Mouse (Mus musculus) layer of hippocampus, adult 18-20 months (tissue): ENCODE results near the gene Gm281. TPM values are rescaled to one million over a fixed set of nuclear protein-coding genes. Genes with fewer than 3 reads are reported as not detected.

Experiments used
- DNase-seq, 2 experiments: peaks; one replicate each; pipeline ENCODE4 v3.0.0; 2022; ENCODE audit warnings: low spot score in 2 of 2
- microRNA-seq, 2 experiments: library from miRNA; unstranded; fragments of <30 nt; microRNA quantifications; one replicate each; pipeline ENCODE4 v1.2.0; 2021
- total RNA-seq, 2 experiments: library from RNA; stranded (reverse); gene quantifications; 2 replicates each; pipeline ENCODE4 v1.2.3; 2021

Gene Gm281
- total RNA-seq, 2 experiments from 2014 or later = not detected

GRCm38 (mm10) chr14:13861416-13861815 lies 52.9 kb downstream of the Gm281 start:
- no peak for DNase-seq

DNA sequence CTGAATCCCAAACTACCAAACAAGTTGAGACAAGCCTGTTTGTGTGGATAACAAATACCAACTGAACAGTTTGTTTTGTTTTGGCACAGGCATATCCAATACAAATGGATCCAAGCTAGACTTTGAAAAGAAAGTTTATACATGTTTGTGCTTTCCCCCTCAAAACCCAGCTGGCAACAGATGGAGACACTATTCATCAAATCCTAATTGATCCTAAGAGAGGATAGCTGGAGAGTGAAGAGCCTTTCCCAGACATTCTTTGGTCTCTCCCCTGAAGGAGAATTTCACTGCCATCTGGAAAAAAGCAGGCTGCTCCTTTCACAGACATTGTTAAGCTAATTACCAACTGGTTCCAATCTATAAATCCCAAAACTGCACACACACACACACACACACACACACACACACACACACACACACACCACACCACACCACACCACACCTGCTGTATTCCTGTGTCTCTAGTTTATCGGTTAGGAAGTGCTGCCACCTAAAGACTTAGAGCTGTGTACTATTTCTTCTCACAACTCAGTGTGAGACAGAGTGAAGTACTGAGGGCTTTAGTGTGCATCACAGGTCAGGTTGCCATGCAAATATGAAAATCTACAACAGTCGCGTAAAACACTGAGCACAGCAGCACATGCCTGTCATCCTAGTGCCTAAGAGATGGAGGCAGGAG lies 101.3 kb downstream of the Gm281 start:
- DNase-seq = peak in 1 of 2 experiments; percentile 12

DNA sequence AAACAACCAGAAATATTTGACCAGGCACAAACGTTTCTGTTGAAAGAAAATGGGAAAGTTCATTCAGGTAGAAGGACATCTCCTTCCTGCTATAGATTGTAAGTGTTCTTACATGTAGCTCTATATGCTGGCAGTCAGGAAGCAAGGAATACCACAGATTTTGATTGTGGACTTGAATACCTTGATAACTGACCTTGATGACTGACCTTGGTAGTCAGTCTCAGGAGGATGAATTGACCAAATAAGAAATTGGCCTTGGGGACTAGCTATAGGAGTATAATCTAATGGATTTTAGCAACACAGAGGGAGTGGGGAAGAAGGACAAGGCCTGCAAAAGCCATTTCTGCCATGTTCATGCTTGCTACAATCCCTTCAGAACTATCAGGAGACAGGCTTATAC lies 123.8 kb downstream of the Gm281 start:
- DNase-seq = no peak

DNA sequence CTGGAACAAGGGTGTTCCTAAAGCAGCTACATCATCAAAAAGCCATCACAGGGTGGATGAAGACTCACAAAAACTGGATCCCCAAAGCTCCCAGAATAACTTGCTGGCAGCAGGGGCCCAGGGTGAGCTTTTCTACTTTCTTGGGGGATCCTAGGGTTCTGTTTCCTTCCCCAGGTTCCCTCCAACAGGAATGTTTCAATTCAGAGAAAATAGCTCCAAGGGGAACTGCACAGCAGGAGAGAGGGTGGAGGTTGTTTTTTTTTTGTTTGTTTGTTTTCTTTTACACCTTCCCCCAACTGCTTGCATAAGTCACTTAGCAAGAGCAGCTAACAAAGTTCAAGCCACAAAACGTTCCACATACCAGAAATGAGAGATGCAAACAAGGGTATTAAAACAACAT lies 124.3 kb downstream of the Gm281 start:
- no peak for DNase-seq

DNA sequence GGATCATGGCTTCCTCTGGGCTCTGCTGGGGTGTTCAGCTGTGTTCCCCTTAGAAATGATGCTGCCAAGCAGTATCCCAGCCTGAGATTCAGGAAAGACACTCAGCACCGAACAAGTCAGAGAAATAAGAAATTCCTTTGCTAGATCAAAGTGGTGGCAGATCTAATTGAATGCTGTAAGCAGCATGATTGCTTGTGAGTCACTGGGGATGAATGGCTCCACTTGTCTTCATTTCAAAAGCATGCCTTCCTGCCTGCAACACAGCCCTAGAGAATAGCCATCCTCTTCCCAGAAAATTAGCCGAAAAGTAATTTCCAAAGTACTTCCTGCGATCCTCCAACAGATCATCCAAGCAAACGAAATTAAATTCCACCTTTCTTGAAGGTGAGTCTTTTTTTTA lies 131.3 kb downstream of the Gm281 start:
- no peak for DNase-seq

DNA sequence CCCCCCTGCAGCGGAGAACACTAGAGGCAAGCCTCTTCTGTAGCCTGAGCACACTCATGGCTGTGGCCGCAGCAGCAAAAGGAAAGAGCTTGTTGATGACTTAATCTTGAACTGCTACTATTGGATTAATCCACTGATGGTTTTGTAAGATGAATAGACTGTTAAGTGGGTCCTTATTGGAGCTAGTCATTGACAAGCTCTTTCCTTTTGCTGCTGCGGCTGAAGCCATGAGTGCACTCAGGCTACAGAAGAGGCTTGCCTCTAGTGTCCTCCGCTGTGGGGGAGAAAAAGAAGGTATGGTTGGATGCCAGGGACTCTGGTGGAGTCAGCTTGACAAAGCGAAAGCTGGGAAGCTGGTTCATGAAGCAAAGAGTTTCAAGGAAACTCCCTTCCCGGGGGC lies 135.9 kb downstream of the Gm281 start:
- no peak for DNase-seq

DNA sequence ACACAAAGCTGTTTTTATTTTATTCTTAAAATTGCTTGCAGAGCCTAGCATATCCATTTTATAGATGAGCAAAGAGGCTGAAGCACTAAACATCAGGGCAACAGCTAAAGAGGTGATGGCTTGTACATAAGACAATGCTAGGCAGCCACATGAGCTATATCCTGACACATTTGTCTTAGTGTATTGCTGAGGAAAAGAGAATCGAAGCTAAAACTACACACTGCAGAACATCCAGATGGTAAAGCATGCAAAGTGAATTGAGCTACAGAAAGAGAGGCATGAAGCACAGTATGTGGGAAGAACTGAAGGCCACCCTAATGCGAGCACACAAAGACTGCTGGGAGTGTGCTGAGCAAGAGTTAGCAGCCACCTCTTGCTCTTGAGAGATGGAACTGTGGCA lies 143.1 kb downstream of the Gm281 start:
- DNase-seq = peak in 1 of 2 experiments; percentile 10

DNA sequence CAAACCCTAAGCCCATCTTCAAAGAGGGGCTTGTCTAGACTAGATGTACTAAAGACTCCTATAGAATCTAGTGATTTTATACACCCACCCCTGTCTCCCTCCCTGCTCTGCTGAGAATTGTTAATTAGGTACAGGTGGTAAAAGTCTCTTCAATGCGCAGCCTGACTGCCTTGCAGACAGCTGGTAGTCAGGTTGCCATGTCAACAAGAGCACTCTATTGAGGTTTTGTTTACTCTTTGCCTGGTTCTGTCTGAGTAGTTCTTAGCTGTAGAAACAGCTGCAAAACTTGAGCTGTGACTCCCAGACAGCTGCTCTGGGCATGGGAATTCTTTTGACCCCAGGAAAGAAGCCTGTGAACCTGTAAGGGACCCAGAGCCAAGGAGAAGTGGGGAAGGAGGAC lies 143.6 kb downstream of the Gm281 start:
- DNase-seq = peak in 1 of 2 experiments; percentile 24

Small RNAs within 50 kb of the gene (microRNA-seq; reads per million reads assigned to microRNA genes)
- 0 reads per million in 2 experiments for gene Gm27506

Other genes with a start within 250 kb of the Gm281 start
- under 1 TPM; 0.43 to 0.52 TPM for gene Sntn, start 243.6 kb downstream of the Gm281 start, total RNA-seq
- gene Atxn7, start 47.0 kb upstream of the Gm281 start, total RNA-seq = 10 to 100 TPM; 28.9 to 30.8 TPM
- 100 to 1,000 TPM in 1 of 2 experiments, 10 to 100 TPM in 1; 91.9 to 102 TPM for gene Thoc7, start 47.4 kb upstream of the Gm281 start, total RNA-seq
- gene Psmd6, start 206.5 kb upstream of the Gm281 start, total RNA-seq = 100 to 1,000 TPM; 121 to 122 TPM